Mouse (Mus musculus) stomach, postnatal 0 days (tissue): ENCODE measurements at regions not wholly inside any gene's neighbourhood (a gene's known extent, or its start where the extent isn't known, plus 50 kb on each side); places are given as distances from the start of the nearest gene placed in this dataset.

Experiments used
- CTCF ChIP-seq: IDR thresholded peaks from 2 replicates; pipeline ENCODE4 v1.5.1; 2016; ENCODE audit warnings: antibody characterized with exemption, low read depth, mild to moderate bottlenecking, moderate library complexity
- EP300 ChIP-seq: optimal IDR thresholded peaks from 2 replicates; pipeline ENCODE3; 2016; ENCODE audit warnings: antibody characterized with exemption

DNA sequence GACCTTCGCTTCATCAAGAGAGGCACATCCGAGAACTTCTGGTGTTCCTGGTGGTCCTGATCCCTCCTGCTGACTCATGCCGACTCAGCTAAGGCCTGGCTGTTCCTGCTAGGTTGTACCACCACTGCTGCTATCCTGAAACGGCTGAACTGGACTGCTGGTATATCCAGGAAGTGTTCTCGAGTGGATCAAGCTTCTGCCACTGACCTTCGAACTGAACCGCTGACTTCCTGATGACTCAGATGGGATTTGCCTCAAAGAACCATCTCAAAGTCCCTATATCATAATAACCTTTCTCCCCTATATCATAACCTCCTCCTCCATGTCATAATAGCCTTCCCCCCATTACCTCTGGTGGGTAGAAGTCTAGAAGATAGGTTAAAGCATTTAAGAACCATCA lies 331.1 kb downstream of the Edem1 start:
- no peak for TF ChIP-seq CTCF
- no peak for TF ChIP-seq EP300
